Mouse (Mus musculus): Measurements from ENCODE around the gene Tcf7l1. TPM values are rescaled to one million over a fixed set of nuclear protein-coding genes. Genes with fewer than 3 reads are reported as not detected.

Gene Tcf7l1
- polyA plus RNA-seq, 1 experiment from 2014 or later, result 6.8 TPM

DNA sequence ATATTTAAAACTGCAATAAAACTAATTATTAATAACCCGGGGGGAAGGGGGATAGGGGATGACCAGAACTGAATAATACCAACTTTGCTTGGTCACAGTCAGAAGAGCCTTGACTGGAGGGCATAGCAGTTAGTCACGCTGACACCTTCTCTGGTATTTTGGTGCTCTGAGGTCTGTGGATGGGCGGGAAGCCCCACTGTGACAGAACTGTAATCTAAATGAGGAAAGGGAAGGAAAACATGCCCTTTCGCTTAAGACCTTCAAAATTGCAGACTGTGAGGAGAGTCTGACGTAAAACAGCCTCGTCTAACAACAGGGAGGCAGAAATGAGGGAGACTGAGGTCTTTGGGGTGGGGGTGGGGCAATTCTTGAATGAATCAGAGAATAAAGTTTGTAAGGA, 96.6 kb downstream of the Tcf7l1 start:
- no peaks in the 10 kb centered on the region for H3K36me3 ChIP-seq (ENCODE audit: control insufficient read depth, insufficient read depth, low read length)
- ATAC-seq, result no peak
- no peak overlapping the region for H3K9ac ChIP-seq (ENCODE audit: low read length)
- 79% methylated on average over 6 of the region's 6 CpGs for WGBS
- H3K27me3 ChIP-seq (replicated peaks; ENCODE audit: control insufficient read depth, insufficient read depth, low read length), result no peaks in the 10 kb centered on the region
- no peak for DNase-seq (ENCODE audit: low spot score)
- H3K4me2 ChIP-seq (ENCODE audit: low read length), result no peak overlapping the region
- no peak overlapping the region for H3K4me3 ChIP-seq (ENCODE audit: low read depth, low read length)
- no peak overlapping the region for H3K27ac ChIP-seq (ENCODE audit: low read depth, low read length)
- H3K9me3 ChIP-seq (replicated peaks; ENCODE audit: control insufficient read depth, low read length), result no peaks in the 10 kb centered on the region
- H3K4me1 ChIP-seq (ENCODE audit: control insufficient read depth, insufficient read depth, low read length), result peaks cover 2% of the 10 kb centered on the region; the same call in 1 of the 2 replicates

DNA sequence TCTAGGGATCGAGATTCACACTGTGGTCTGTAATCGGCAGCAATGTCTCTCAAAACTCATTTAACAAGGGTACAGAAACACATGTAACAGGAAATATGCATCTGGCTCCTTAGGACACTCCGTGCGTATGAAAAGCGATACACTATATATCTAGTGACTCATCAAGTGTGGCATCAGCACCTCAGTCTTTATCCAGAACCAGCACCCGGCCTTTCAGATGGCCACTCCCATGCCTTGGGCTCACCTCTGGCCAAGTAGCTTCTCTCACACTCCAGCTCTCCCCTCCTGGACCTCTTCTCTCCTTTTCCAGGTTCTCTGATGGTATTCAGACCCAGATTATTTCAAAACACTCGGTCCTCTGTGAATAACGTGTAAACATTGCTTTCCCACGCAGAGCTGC, 97.5 kb downstream of the Tcf7l1 start:
- Histone ChIP-seq H3K36me3 (ENCODE audit: control insufficient read depth, insufficient read depth, low read length) (no peaks in the 10 kb centered on the region), H3K4me3 (ENCODE audit: low read depth, low read length) (no peak overlapping the region), H3K27ac (ENCODE audit: low read depth, low read length) (no peak overlapping the region), H3K4me2 (ENCODE audit: low read length) (no peak overlapping the region), H3K27me3 (replicated peaks; ENCODE audit: control insufficient read depth, insufficient read depth, low read length) (no peaks in the 10 kb centered on the region), H3K9me3 (replicated peaks; ENCODE audit: control insufficient read depth, low read length) (no peaks in the 10 kb centered on the region), H3K9ac (ENCODE audit: low read length) (no peak overlapping the region), H3K4me1 (ENCODE audit: control insufficient read depth, insufficient read depth, low read length) (peaks cover 2% of the 10 kb centered on the region; the same call in 1 of the 2 replicates)
- WGBS, result 83% methylated on average over 9 of the region's 9 CpGs
- no peak for ATAC-seq
- DNase-seq (ENCODE audit: low spot score), result no peak

DNA sequence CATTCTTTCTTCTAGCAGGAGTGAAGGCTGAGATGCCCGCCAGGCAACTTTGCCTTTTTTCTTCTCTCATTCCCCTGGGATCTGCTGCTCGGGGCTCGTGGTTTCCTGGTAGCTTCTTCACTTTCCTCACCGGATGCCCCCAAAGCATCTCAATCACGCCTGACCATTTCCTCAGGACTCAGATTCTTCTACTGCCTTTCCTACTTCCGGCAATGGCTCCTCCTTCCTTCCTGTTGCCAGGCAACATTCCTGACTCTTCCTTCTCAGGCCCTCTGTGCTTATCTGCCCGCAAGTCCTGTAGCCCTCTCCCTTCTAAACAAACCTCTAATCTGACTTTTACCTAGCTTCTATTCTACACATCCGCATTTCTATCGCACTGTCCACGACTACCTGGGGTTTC, 98.5 kb downstream of the Tcf7l1 start:
- H3K4me3 ChIP-seq (ENCODE audit: low read depth, low read length), result no peak overlapping the region
- H3K36me3 ChIP-seq (ENCODE audit: control insufficient read depth, insufficient read depth, low read length), result no peaks in the 10 kb centered on the region
- no peak for ATAC-seq
- H3K9me3 ChIP-seq (replicated peaks; ENCODE audit: control insufficient read depth, low read length), result no peaks in the 10 kb centered on the region
- H3K9ac ChIP-seq (ENCODE audit: low read length), result no peak overlapping the region
- no peak overlapping the region for H3K27ac ChIP-seq (ENCODE audit: low read depth, low read length)
- 80% methylated on average over 10 of the region's 10 CpGs for WGBS
- H3K4me1 ChIP-seq (ENCODE audit: control insufficient read depth, insufficient read depth, low read length), result peaks cover 2% of the 10 kb centered on the region; the same call in 1 of the 2 replicates
- no peaks in the 10 kb centered on the region for H3K27me3 ChIP-seq (replicated peaks; ENCODE audit: control insufficient read depth, insufficient read depth, low read length)
- no peak overlapping the region for H3K4me2 ChIP-seq (ENCODE audit: low read length)
- no peak for DNase-seq (ENCODE audit: low spot score)

DNA sequence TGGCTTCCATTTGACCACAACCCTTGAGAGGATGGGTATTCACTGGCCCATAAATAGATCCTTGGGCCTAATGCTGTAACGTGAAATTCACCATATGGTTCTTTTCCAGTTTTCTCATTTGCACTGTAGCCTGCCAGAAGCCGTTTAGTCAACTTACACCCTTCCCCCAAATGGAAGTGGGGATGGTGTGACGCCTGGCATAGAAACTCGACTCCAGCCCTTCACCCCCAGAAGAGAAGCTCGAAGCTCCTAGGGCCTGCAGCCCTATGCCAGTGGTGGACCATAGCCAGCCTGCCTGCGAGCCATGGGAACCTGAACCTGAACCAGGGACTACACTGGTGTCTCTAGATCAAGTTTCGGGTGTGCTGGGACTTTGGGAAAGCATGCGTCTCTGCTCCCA, 99.1 kb downstream of the Tcf7l1 start:
- H3K9ac ChIP-seq (ENCODE audit: low read length), result no peak overlapping the region
- no peak for ATAC-seq
- H3K4me1 ChIP-seq (ENCODE audit: control insufficient read depth, insufficient read depth, low read length), result peaks cover 2% of the 10 kb centered on the region; the same call in 1 of the 2 replicates
- H3K27ac ChIP-seq (ENCODE audit: low read depth, low read length), result no peak overlapping the region
- no peak overlapping the region for H3K4me2 ChIP-seq (ENCODE audit: low read length)
- H3K4me3 ChIP-seq (ENCODE audit: low read depth, low read length), result no peak overlapping the region
- no peak for DNase-seq (ENCODE audit: low spot score)
- 82% methylated on average over 8 of the region's 8 CpGs for WGBS
- no peaks in the 10 kb centered on the region for H3K27me3 ChIP-seq (replicated peaks; ENCODE audit: control insufficient read depth, insufficient read depth, low read length)
- H3K9me3 ChIP-seq (replicated peaks; ENCODE audit: control insufficient read depth, low read length), result no peaks in the 10 kb centered on the region
- H3K36me3 ChIP-seq (ENCODE audit: control insufficient read depth, insufficient read depth, low read length), result no peaks in the 10 kb centered on the region

DNA sequence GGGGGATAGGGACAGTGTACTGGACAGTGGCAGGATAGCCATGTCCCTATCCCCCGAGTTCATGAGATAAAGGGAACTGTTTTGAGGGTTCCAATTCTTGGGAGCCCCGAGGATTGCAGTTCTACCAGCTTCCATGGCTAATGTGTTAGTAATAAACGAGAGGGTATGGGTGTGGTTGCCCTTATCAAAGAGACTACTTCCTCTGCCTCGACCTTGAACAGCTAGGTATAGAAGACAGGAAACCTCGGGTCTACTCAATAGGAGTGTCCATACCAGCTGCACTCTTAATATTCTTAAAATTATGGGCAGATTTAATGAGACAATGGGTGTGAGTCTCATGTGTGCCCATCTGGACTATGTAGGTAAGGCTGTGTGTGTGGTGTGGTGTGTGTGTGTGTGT, 100.0 kb downstream of the Tcf7l1 start:
- Histone ChIP-seq H3K27me3 (replicated peaks; ENCODE audit: control insufficient read depth, insufficient read depth, low read length) (no peaks in the 10 kb centered on the region), H3K9ac (ENCODE audit: low read length) (no peak overlapping the region), H3K4me2 (ENCODE audit: low read length) (no peak overlapping the region), H3K27ac (ENCODE audit: low read depth, low read length) (no peak overlapping the region), H3K4me3 (ENCODE audit: low read depth, low read length) (no peak overlapping the region), H3K36me3 (ENCODE audit: control insufficient read depth, insufficient read depth, low read length) (no peaks in the 10 kb centered on the region), H3K4me1 (ENCODE audit: control insufficient read depth, insufficient read depth, low read length) (no peaks in the 10 kb centered on the region), H3K9me3 (replicated peaks; ENCODE audit: control insufficient read depth, low read length) (no peaks in the 10 kb centered on the region)
- no peak for ATAC-seq
- WGBS, result 86% methylated on average over 5 of the region's 5 CpGs
- DNase-seq (ENCODE audit: low spot score), result no peak

DNA sequence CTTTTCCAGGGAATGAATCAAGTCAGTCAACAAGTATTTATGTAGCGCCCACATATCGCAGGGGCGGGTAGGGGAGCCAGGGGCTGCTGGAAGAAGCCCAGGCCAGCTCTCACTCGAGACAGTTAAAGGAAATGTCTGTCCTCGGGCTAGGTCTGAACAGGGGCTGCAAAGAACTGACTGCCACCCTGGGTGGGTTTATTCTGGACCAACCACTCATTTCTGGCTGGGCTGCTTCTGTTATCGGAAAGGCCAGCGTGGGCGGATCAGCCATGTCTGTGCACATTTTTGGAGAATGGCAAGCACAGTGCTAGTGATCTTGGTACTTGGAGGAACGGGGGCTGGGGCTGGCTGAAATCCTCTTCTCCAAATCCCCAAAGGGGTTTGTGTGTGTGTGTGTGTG, 103.9 kb downstream of the Tcf7l1 start:
- Histone ChIP-seq H3K9ac (ENCODE audit: low read length) (no peak overlapping the region), H3K4me3 (ENCODE audit: low read depth, low read length) (no peak overlapping the region), H3K27me3 (replicated peaks; ENCODE audit: control insufficient read depth, insufficient read depth, low read length) (no peaks in the 10 kb centered on the region), H3K4me2 (ENCODE audit: low read length) (no peak overlapping the region), H3K27ac (ENCODE audit: low read depth, low read length) (no peak overlapping the region), H3K4me1 (ENCODE audit: control insufficient read depth, insufficient read depth, low read length) (peaks cover 10% of the 10 kb centered on the region), H3K36me3 (ENCODE audit: control insufficient read depth, insufficient read depth, low read length) (no peaks in the 10 kb centered on the region), H3K9me3 (replicated peaks; ENCODE audit: control insufficient read depth, low read length) (no peaks in the 10 kb centered on the region)
- WGBS, result 78% methylated on average over 9 of the region's 9 CpGs
- ATAC-seq (no peak), DNase-seq (ENCODE audit: low spot score) (no peak)

DNA sequence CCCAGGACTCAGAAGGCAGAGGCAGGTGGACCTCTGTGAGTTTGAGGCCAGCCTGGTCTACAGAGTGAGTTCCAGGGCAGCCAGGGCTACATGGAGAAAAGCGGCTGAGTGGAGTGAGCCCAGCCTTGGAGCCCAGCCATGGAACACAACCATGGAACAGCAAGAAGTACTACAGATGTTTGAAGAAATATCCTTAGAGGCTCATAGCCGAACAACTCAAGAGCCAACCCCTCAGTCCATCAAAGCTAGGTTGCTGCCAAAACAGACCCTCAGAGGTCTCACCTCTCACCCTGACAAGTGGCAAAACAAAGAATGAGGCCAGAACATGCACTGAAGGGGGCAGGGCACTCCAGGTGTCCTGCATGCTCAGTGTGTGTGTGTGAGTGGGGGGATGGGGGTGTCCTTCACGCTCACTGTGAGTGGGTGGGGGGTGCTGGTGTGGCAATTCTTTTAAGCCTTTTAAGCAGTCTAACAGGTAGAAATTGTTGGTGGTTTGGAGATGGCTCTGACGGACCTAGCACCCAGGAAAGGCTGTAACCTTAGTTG, 104.7 kb downstream of the Tcf7l1 start:
- 79% methylated on average over 4 of the region's 4 CpGs for WGBS
- no peaks in the 10 kb centered on the region for H3K36me3 ChIP-seq (ENCODE audit: control insufficient read depth, insufficient read depth, low read length)
- no peak for DNase-seq (ENCODE audit: low spot score)

DNA sequence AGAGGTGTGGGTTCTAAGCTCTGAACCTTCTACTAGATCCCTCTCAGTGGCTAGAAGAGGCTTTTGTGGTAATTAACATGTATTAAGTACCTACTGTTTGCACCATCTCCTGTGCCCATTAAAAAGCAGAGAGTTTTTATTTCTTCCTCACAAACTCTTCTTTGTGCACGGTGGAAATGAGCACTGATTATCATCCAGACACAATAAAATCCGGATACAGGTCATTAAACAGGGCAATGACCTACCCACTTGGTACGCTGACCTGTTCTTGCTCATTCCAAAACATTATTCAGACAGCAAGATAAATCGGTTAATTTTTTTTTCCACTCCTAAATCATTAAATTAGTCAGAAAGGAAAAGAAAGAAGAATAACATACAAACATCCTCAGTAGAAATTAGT, 106.8 kb downstream of the Tcf7l1 start:
- Histone ChIP-seq H3K4me1 (ENCODE audit: control insufficient read depth, insufficient read depth, low read length) (peaks cover 24% of the 10 kb centered on the region), H3K27me3 (replicated peaks; ENCODE audit: control insufficient read depth, insufficient read depth, low read length) (no peaks in the 10 kb centered on the region), H3K36me3 (ENCODE audit: control insufficient read depth, insufficient read depth, low read length) (no peaks in the 10 kb centered on the region), H3K9me3 (replicated peaks; ENCODE audit: control insufficient read depth, low read length) (no peaks in the 10 kb centered on the region), H3K4me2 (ENCODE audit: low read length) (no peak overlapping the region), H3K9ac (ENCODE audit: low read length) (no peak overlapping the region), H3K27ac (ENCODE audit: low read depth, low read length) (no peak overlapping the region), H3K4me3 (ENCODE audit: low read depth, low read length) (no peak overlapping the region)
- ATAC-seq (no peak), DNase-seq (ENCODE audit: low spot score) (no peak)
- 41% methylated on average over 4 of the region's 4 CpGs for WGBS

More for the DNA sequence above, 104.7 kb downstream of the Tcf7l1 start:
- ATAC-seq, result no peak
- Histone ChIP-seq H3K4me2 (ENCODE audit: low read length) (no peak overlapping the region), H3K9ac (ENCODE audit: low read length) (no peak overlapping the region), H3K9me3 (replicated peaks; ENCODE audit: control insufficient read depth, low read length) (no peaks in the 10 kb centered on the region), H3K27ac (ENCODE audit: low read depth, low read length) (no peak overlapping the region), H3K27me3 (replicated peaks; ENCODE audit: control insufficient read depth, insufficient read depth, low read length) (no peaks in the 10 kb centered on the region), H3K4me3 (ENCODE audit: low read depth, low read length) (no peak overlapping the region), H3K4me1 (ENCODE audit: control insufficient read depth, insufficient read depth, low read length) (peaks cover 10% of the 10 kb centered on the region)

DNA sequence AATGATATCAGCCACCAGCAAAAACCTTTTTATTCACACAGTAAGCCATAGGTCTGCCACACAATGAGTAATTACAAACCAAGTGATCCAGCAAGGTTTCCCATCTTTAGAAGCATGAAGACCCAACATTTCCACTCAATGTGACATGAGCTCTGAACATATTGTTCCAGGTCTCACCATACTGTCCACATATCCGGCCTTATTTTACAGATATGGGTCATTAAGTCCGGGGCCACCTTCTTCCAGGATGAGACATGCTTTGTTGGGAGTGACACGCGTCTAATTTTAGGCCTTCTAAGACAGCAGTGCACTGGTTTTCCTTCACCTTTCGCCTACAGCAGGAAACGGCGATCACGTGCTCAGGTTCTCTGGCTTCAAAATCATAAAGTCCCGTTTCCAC, 108.1 kb downstream of the Tcf7l1 start:
- Histone ChIP-seq H3K4me3 (ENCODE audit: low read depth, low read length) (no peak overlapping the region), H3K9ac (ENCODE audit: low read length) (no peak overlapping the region), H3K27ac (ENCODE audit: low read depth, low read length) (no peak overlapping the region), H3K36me3 (ENCODE audit: control insufficient read depth, insufficient read depth, low read length) (no peaks in the 10 kb centered on the region), H3K27me3 (replicated peaks; ENCODE audit: control insufficient read depth, insufficient read depth, low read length) (no peaks in the 10 kb centered on the region), H3K4me1 (ENCODE audit: control insufficient read depth, insufficient read depth, low read length) (peaks cover 30% of the 10 kb centered on the region), H3K4me2 (ENCODE audit: low read length) (no peak overlapping the region), H3K9me3 (replicated peaks; ENCODE audit: control insufficient read depth, low read length) (no peaks in the 10 kb centered on the region)
- WGBS, result 93% methylated on average over 9 of the region's 9 CpGs
- DNase-seq (ENCODE audit: low spot score) (no peak), ATAC-seq (no peak)

Measured in forebrain, embryonic 14.5 days (tissue).